Mouse (Mus musculus): ENCODE results near the gene Gm11565. TPM values are rescaled to one million over a fixed set of nuclear protein-coding genes. Genes with fewer than 3 reads are reported as not detected.
"Not testable (repeated sequence)": the region's sequence is repeated elsewhere in the genome, so short reads cannot be mapped to it uniquely, and the experiment has no call there.

The Gm11565 gene
- polyA plus RNA-seq (2015; fragmentation: Nextera tagmentation; extraction: Ambion mirVana) = not detected in 2 replicates

DNA sequence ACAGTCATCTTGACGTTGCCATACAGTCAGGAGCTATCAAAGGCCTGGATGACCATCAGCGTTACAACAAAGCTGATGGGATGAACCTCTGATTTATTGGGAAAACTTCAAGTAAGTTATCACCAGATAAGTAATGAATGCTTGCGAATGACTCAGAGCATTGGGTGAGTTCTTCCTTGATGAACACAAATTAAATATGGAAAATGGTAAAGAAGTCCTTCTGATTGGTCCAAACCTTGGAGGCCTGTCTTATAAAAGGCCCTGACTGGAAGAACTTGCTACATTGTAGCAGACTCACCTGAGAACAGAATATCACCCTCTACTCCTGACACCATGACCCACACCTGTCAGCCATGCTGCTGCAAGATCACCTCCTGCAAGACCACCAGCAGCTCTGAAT lies at the start of gene Gm11565:
Gene Gm11565, plus strand, starts transcription at position 301 of the 400 bp plus-strand sequence.
- no peaks in the 10 kb centered on the region for H3K9me3 ChIP-seq (replicated peaks)
- no peaks in the 10 kb centered on the region for H3K27me3 ChIP-seq (replicated peaks)
- no peak within 1 kb of the TSS for H3K4me2 ChIP-seq
- H3K9ac ChIP-seq (replicated peaks) = no peak within 1 kb of the TSS
- 96% methylated on average over 3 of the region's 3 CpGs for WGBS
- no peak within 1 kb of the TSS for H3K27ac ChIP-seq (replicated peaks)
- H3K4me3 ChIP-seq (replicated peaks) = no peak within 1 kb of the TSS
- H3K4me1 ChIP-seq = no peaks in the 10 kb centered on the region
- ATAC-seq (ENCODE audit: low FRiP score) = no peak
- H3K36me3 ChIP-seq = no peaks in the 10 kb centered on the region

DNA sequence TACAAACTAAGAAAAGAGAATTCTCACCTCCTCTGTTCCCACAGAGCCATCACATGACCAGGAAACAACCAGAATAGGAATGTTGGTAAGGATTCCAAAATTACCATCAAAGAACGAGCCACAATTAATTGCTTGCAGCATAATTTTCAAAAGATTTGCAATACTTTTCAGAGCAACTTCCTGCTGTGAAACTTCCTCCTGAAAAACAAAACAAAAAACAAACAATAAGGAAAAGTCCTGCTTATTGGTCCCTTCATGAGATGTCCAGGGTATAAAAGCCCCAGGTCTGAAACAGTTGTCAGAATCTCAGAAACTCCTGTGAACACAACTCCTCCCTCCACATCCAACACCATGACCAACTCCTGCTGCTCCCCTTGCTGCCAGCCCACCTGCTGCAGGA lies 41.5 kb upstream of the Gm11565 start, which contains the start of gene Krtap9-1:
Gene Krtap9-1, plus strand, starts transcription at position 301 of the 400 bp plus-strand sequence.
- H3K4me1 ChIP-seq; H3K27ac ChIP-seq (replicated peaks); H3K27me3 ChIP-seq (replicated peaks); H3K9me3 ChIP-seq (replicated peaks); ATAC-seq (ENCODE audit: low FRiP score); H3K9ac ChIP-seq (replicated peaks); H3K4me3 ChIP-seq (replicated peaks); H3K36me3 ChIP-seq; H3K4me2 ChIP-seq: not testable (repeated sequence)
- WGBS = 77% methylated on average over 1 of the region's 1 CpGs

GRCm38 (mm10) chr11:99878887-99879286 lies 35.7 kb upstream of the Gm11565 start, which contains the start of gene Gm11567:
Gene Gm11567, plus strand, starts transcription at chr11:99879187.
- 64% methylated on average over 1 of the region's 1 CpGs for WGBS
- not testable (repeated sequence) for H3K4me2 ChIP-seq; H3K9me3 ChIP-seq (replicated peaks); H3K36me3 ChIP-seq; H3K27me3 ChIP-seq (replicated peaks); ATAC-seq (ENCODE audit: low FRiP score); H3K4me3 ChIP-seq (replicated peaks); H3K27ac ChIP-seq (replicated peaks); H3K4me1 ChIP-seq; H3K9ac ChIP-seq (replicated peaks)

GRCm38 (mm10) chr11:99907620-99908019 lies 6.9 kb upstream of the Gm11565 start, which contains the start of gene Krtap31-1:
Gene Krtap31-1, plus strand, starts transcription at chr11:99907920.
- Histone ChIP-seq H3K36me3 (no peaks in the 10 kb centered on the region), H3K4me2 (no peak within 1 kb of the TSS), H3K27ac (replicated peaks) (no peak within 1 kb of the TSS), H3K4me3 (replicated peaks) (no peak within 1 kb of the TSS), H3K9me3 (replicated peaks) (no peaks in the 10 kb centered on the region), H3K27me3 (replicated peaks) (no peaks in the 10 kb centered on the region), H3K9ac (replicated peaks) (no peak within 1 kb of the TSS), H3K4me1 (no peaks in the 10 kb centered on the region)
- WGBS = 89% methylated on average over 2 of the region's 2 CpGs
- no peak for ATAC-seq (ENCODE audit: low FRiP score)

DNA sequence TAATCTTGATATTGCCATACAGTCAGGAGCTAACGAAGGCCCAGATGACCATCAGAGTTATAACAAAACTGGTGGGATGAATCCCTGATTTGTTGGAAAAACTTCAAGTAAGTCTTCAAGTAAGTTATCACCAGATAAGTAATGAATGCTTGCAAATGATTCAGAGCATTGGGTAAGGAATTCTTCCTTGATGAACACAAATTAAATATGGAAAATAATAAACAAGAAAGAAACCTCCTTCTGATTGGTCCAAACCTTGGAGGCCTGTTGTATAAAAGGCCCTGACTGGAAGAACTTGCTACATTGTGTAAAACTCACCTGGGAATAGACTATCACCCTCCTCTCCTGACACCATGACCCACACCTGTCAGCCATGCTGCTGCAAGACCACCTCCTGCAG lies 21.4 kb downstream of the Gm11565 start, which contains the start of gene Krtap31-2:
Gene Krtap31-2, plus strand, starts transcription at position 301 of the 400 bp plus-strand sequence.
- WGBS = 93% methylated on average over 1 of the region's 1 CpGs
- ATAC-seq (ENCODE audit: low FRiP score) = no peak
- H3K4me1 ChIP-seq = no peaks in the 10 kb centered on the region
- no peaks in the 10 kb centered on the region for H3K9me3 ChIP-seq (replicated peaks)
- no peaks in the 10 kb centered on the region for H3K27me3 ChIP-seq (replicated peaks)
- H3K4me3 ChIP-seq (replicated peaks) = no peak within 1 kb of the TSS
- H3K9ac ChIP-seq (replicated peaks) = no peak within 1 kb of the TSS
- H3K36me3 ChIP-seq = no peaks in the 10 kb centered on the region
- no peak within 1 kb of the TSS for H3K27ac ChIP-seq (replicated peaks)
- no peak within 1 kb of the TSS for H3K4me2 ChIP-seq

DNA sequence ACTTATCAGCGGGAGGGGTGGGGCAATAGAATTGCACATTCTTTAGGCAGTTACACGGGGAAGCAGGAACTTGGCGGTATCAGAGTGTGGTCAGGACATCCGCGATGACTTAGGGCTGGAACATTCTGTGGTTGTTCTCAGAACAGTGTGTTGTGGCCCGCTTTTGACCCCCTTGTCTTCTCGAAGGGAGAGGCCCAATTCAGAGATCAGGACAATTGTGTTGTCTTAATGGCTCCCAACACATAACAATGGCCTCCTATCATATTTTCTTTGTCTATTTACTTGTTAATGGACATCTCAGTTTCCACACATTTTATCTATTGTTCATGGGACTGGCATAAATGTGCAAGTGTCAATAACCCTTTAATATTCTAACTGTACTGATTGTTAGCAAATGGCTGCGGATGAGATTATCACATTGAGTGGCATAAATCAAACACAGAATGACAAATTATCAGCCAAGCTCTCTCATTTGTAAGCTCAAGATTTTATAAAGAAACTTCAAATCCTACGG lies 23.3 kb downstream of the Gm11565 start:
- ATAC-seq (ENCODE audit: low FRiP score) = no peak
- WGBS = 82% methylated on average over 9 of the region's 9 CpGs

GRCm38 (mm10) chr11:99948175-99948574 lies 33.6 kb downstream of the Gm11565 start, which contains the start of gene Krtap9-5:
Gene Krtap9-5, plus strand, starts transcription at chr11:99948475.
- no peak for ATAC-seq (ENCODE audit: low FRiP score)

More for the DNA sequence above, 23.3 kb downstream of the Gm11565 start:
- Histone ChIP-seq H3K27ac (replicated peaks) (no peak overlapping the region), H3K36me3 (no peaks in the 10 kb centered on the region), H3K4me2 (no peak overlapping the region), H3K9me3 (replicated peaks) (no peaks in the 10 kb centered on the region), H3K4me1 (no peaks in the 10 kb centered on the region), H3K27me3 (replicated peaks) (no peaks in the 10 kb centered on the region), H3K4me3 (replicated peaks) (no peak overlapping the region), H3K9ac (replicated peaks) (no peak overlapping the region)

DNA sequence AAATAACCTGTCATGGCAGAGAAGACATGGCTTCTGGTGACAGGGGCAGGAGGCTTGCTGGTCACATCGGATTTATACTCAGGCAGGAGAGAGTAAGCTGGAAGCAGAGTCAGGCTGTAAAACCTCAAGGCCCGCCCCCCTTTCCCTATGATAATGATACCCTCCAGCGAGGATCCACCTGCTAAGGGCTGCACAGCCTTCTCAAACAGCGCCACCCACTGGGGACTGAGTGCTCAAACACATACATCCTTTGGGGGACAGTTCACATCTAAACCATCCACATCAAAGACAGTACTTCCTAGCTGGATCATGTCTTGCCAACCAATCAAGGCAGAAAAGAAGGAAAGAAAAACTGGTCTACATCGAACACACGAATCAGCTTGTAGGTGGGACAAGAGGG lies 49.7 kb downstream of the Gm11565 start:
- Histone ChIP-seq H3K4me1 (no peaks in the 10 kb centered on the region), H3K9ac (replicated peaks) (no peak overlapping the region), H3K4me2 (no peak overlapping the region), H3K36me3 (no peaks in the 10 kb centered on the region), H3K9me3 (replicated peaks) (no peaks in the 10 kb centered on the region), H3K4me3 (replicated peaks) (no peak overlapping the region), H3K27ac (replicated peaks) (no peak overlapping the region), H3K27me3 (replicated peaks) (no peaks in the 10 kb centered on the region)
- no peak for ATAC-seq (ENCODE audit: low FRiP score)
- 47% methylated on average over 6 of the region's 6 CpGs for WGBS

More at GRCm38 (mm10) chr11:99948175-99948574, 33.6 kb downstream of the Gm11565 start, which contains the start of gene Krtap9-5:
- no peak within 1 kb of the TSS for H3K27ac ChIP-seq (replicated peaks)
- H3K9ac ChIP-seq (replicated peaks) = no peak within 1 kb of the TSS
- WGBS = 92% methylated on average over 2 of the region's 2 CpGs
- no peaks in the 10 kb centered on the region for H3K27me3 ChIP-seq (replicated peaks)
- H3K36me3 ChIP-seq = no peaks in the 10 kb centered on the region
- no peak within 1 kb of the TSS for H3K4me3 ChIP-seq (replicated peaks)
- no peak within 1 kb of the TSS for H3K4me2 ChIP-seq
- no peaks in the 10 kb centered on the region for H3K4me1 ChIP-seq
- H3K9me3 ChIP-seq (replicated peaks) = no peaks in the 10 kb centered on the region

Other genes with a start within 250 kb of the Gm11565 start
- gene Krtap4-6, start 248.8 kb upstream of the Gm11565 start, polyA plus RNA-seq (2015; fragmentation: Nextera tagmentation; extraction: Ambion mirVana) = not detected in 2 replicates
- gene Gm14190, start 224.0 kb upstream of the Gm11565 start, polyA plus RNA-seq (2015; fragmentation: Nextera tagmentation; extraction: Ambion mirVana) = not detected in 2 replicates
- gene Gm14180, start 180.5 kb upstream of the Gm11565 start, polyA plus RNA-seq (2015; fragmentation: Nextera tagmentation; extraction: Ambion mirVana) = not detected in 2 replicates
- not detected in 2 replicates for gene Gm11595, start 141.8 kb upstream of the Gm11565 start, polyA plus RNA-seq (2015; fragmentation: Nextera tagmentation; extraction: Ambion mirVana)
- gene Krtap4-8, start 134.0 kb upstream of the Gm11565 start, polyA plus RNA-seq (2015; fragmentation: Nextera tagmentation; extraction: Ambion mirVana) = not detected in 2 replicates
- not detected in 2 replicates for gene Krtap4-9, start 129.6 kb upstream of the Gm11565 start, polyA plus RNA-seq (2015; fragmentation: Nextera tagmentation; extraction: Ambion mirVana)
- not detected in 2 replicates for gene Gm11596, start 121.3 kb upstream of the Gm11565 start, polyA plus RNA-seq (2015; fragmentation: Nextera tagmentation; extraction: Ambion mirVana)
- gene Gm11569, start 115.8 kb upstream of the Gm11565 start, polyA plus RNA-seq (2015; fragmentation: Nextera tagmentation; extraction: Ambion mirVana) = not detected in 2 replicates
- gene Gm11554, start 110.3 kb upstream of the Gm11565 start, polyA plus RNA-seq (2015; fragmentation: Nextera tagmentation; extraction: Ambion mirVana) = not detected in 2 replicates
- gene Krtap4-13, start 104.9 kb upstream of the Gm11565 start, polyA plus RNA-seq (2015; fragmentation: Nextera tagmentation; extraction: Ambion mirVana) = not detected in 2 replicates
- not detected in 2 replicates for gene Gm11564, start 99.1 kb upstream of the Gm11565 start, polyA plus RNA-seq (2015; fragmentation: Nextera tagmentation; extraction: Ambion mirVana)
- gene 2300003K06Rik, start 76.7 kb upstream of the Gm11565 start, polyA plus RNA-seq (2015; fragmentation: Nextera tagmentation; extraction: Ambion mirVana) = not detected in 2 replicates
- gene Krtap4-16, start 63.1 kb upstream of the Gm11565 start, polyA plus RNA-seq (2015; fragmentation: Nextera tagmentation; extraction: Ambion mirVana) = not detected in 2 replicates
- gene Gm11568, start 56.8 kb upstream of the Gm11565 start, polyA plus RNA-seq (2015; fragmentation: Nextera tagmentation; extraction: Ambion mirVana) = not detected in 2 replicates
- not detected in 2 replicates for gene Gm11559, start 50.3 kb upstream of the Gm11565 start, polyA plus RNA-seq (2015; fragmentation: Nextera tagmentation; extraction: Ambion mirVana)
- not detected in 2 replicates for gene Krtap9-1, start 41.4 kb upstream of the Gm11565 start, polyA plus RNA-seq (2015; fragmentation: Nextera tagmentation; extraction: Ambion mirVana)
- not detected in 2 replicates for gene Gm11567, start 35.6 kb upstream of the Gm11565 start, polyA plus RNA-seq (2015; fragmentation: Nextera tagmentation; extraction: Ambion mirVana)
- not detected in 2 replicates for gene Krtap31-1, start 6.8 kb upstream of the Gm11565 start, polyA plus RNA-seq (2015; fragmentation: Nextera tagmentation; extraction: Ambion mirVana)
- gene Krtap31-2, start 21.5 kb downstream of the Gm11565 start, polyA plus RNA-seq (2015; fragmentation: Nextera tagmentation; extraction: Ambion mirVana) = not detected in 2 replicates
- not detected in 2 replicates for gene Krtap9-5, start 33.7 kb downstream of the Gm11565 start, polyA plus RNA-seq (2015; fragmentation: Nextera tagmentation; extraction: Ambion mirVana)
- not detected in 2 replicates for gene Krtap29-1, start 64.3 kb downstream of the Gm11565 start, polyA plus RNA-seq (2015; fragmentation: Nextera tagmentation; extraction: Ambion mirVana)
- 0.13 and 0.23 TPM in 2 replicates for gene Krtap16-1, start 71.8 kb downstream of the Gm11565 start, polyA plus RNA-seq (2015; fragmentation: Nextera tagmentation; extraction: Ambion mirVana)
- 0.69 and 1.00 TPM in 2 replicates for gene Krtap17-1, start 79.2 kb downstream of the Gm11565 start, polyA plus RNA-seq (2015; fragmentation: Nextera tagmentation; extraction: Ambion mirVana)
- gene Krt33a, start 101.5 kb downstream of the Gm11565 start, polyA plus RNA-seq (2015; fragmentation: Nextera tagmentation; extraction: Ambion mirVana) = not detected in 2 replicates
- 0.11 TPM in 1 of 2 replicates, not detected in the other for gene Krt33b, start 115.1 kb downstream of the Gm11565 start, polyA plus RNA-seq (2015; fragmentation: Nextera tagmentation; extraction: Ambion mirVana)
- gene Krt34, start 126.8 kb downstream of the Gm11565 start, polyA plus RNA-seq (2015; fragmentation: Nextera tagmentation; extraction: Ambion mirVana) = not detected in 2 replicates
- gene Krt31, start 135.8 kb downstream of the Gm11565 start, polyA plus RNA-seq (2015; fragmentation: Nextera tagmentation; extraction: Ambion mirVana) = not detected in 2 replicates
- gene Krt32, start 173.5 kb downstream of the Gm11565 start, polyA plus RNA-seq (2015; fragmentation: Nextera tagmentation; extraction: Ambion mirVana) = not detected in 2 replicates
- 0.09 TPM in 1 of 2 replicates, not detected in the other for gene Krt35, start 181.5 kb downstream of the Gm11565 start, polyA plus RNA-seq (2015; fragmentation: Nextera tagmentation; extraction: Ambion mirVana)
- 0.14 TPM in 1 of 2 replicates, not detected in the other for gene Krt36, start 190.9 kb downstream of the Gm11565 start, polyA plus RNA-seq (2015; fragmentation: Nextera tagmentation; extraction: Ambion mirVana)
- gene Krt13, start 206.8 kb downstream of the Gm11565 start, polyA plus RNA-seq (2015; fragmentation: Nextera tagmentation; extraction: Ambion mirVana) = 0.24 and 0.37 TPM in 2 replicates
- 3.9 and 4.1 TPM in 2 replicates for gene Krt15, start 221.2 kb downstream of the Gm11565 start, polyA plus RNA-seq (2015; fragmentation: Nextera tagmentation; extraction: Ambion mirVana)
- 4.5 and 57.6 TPM in 2 replicates for gene Krt19, start 233.9 kb downstream of the Gm11565 start, polyA plus RNA-seq (2015; fragmentation: Nextera tagmentation; extraction: Ambion mirVana)